Mouse (Mus musculus): Measurements from ENCODE around the gene Strada. TPM values are rescaled to one million over a fixed set of nuclear protein-coding genes. Genes with fewer than 3 reads are reported as not detected.

The Strada gene
- polyA plus RNA-seq, 1 experiment from 2014 or later: 6.4 TPM

DNA sequence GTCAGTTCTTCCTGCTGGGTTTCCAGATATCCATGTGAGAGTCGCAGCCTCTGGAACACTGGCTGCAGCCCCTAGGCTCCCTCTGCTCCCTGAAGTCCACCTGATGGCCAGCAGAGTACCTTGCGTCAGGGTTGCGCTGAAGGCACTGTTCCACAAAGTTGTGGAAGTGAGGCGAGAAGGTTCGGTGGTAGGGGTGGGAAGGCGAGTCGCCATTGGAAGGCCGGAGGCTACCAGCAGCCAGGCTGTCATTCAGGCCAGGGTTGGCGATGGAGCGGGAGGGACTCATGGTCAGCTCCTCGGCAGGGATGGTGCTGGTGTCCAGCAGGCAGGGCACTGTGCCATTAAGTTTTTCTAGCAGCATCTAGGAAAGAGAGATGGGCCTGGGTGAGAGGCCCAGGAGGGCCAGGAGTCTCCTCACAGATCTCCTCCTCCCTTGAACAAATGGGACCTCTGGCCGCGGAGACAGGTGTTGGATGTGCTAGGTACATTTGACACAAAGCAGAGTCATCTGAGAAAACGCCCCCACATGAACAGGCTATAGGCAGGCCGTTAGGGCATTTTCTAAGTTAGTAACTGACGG lies 37.3 kb downstream of the Strada start:
- TF ChIP-seq CTCF (IDR thresholded peaks at IDR 0.05; ENCODE audit: low read depth): no peak
- Histone ChIP-seq H3K4me2 (replicated peaks; ENCODE audit: low read depth) (no peak overlapping the region), H3K36me3 (ENCODE audit: control insufficient read depth, insufficient read depth) (peaks cover 18% of the 10 kb centered on the region; the same call in 1 of the 2 replicates), H3K4me1 (replicated peaks; ENCODE audit: control insufficient read depth, insufficient read depth, low read length) (no peaks in the 10 kb centered on the region), H3K27ac (ENCODE audit: low read depth, low read length) (no peak overlapping the region), H3K9ac (ENCODE audit: low read depth, low read length) (no peak overlapping the region), H3K9me3 (ENCODE audit: control insufficient read depth) (no peaks in the 10 kb centered on the region), H3K4me3 (ENCODE audit: low read depth, low read length) (no peak overlapping the region), H3K27me3 (replicated peaks; ENCODE audit: control insufficient read depth, insufficient read depth, low read length) (no peaks in the 10 kb centered on the region)
- ATAC-seq: no peak
- 89% methylated on average over 16 of the region's 16 CpGs for WGBS

DNA sequence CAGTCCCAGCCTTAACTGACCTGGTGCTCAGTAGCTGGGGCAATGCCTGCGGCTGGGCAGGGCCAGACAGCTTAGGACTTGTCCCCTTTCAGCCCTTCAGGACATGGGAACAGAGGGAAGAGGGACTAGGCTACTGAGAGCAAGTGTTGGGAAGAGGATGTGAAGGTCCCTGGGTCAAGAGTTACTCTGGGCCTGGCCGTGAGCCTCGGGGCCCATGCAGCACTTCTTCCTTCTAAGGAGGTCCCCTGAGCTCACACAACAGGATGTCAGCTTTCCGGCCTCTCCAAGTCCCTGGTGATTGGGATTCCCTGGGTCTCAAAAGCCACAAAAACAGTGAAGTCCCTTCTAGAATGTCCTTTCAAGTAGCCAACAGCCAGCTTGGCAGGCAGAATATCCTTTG lies 38.4 kb downstream of the Strada start:
- no peak for ATAC-seq
- no peak for TF ChIP-seq CTCF (IDR thresholded peaks at IDR 0.05; ENCODE audit: low read depth)
- Histone ChIP-seq H3K36me3 (ENCODE audit: control insufficient read depth, insufficient read depth) (peaks cover 18% of the 10 kb centered on the region; the same call in 1 of the 2 replicates), H3K4me3 (ENCODE audit: low read depth, low read length) (no peak overlapping the region), H3K4me2 (replicated peaks; ENCODE audit: low read depth) (no peak overlapping the region), H3K9ac (ENCODE audit: low read depth, low read length) (no peak overlapping the region), H3K9me3 (ENCODE audit: control insufficient read depth) (no peaks in the 10 kb centered on the region), H3K4me1 (replicated peaks; ENCODE audit: control insufficient read depth, insufficient read depth, low read length) (no peaks in the 10 kb centered on the region), H3K27me3 (replicated peaks; ENCODE audit: control insufficient read depth, insufficient read depth, low read length) (no peaks in the 10 kb centered on the region), H3K27ac (ENCODE audit: low read depth, low read length) (no peak overlapping the region)
- WGBS: 75% methylated on average over 4 of the region's 4 CpGs

DNA sequence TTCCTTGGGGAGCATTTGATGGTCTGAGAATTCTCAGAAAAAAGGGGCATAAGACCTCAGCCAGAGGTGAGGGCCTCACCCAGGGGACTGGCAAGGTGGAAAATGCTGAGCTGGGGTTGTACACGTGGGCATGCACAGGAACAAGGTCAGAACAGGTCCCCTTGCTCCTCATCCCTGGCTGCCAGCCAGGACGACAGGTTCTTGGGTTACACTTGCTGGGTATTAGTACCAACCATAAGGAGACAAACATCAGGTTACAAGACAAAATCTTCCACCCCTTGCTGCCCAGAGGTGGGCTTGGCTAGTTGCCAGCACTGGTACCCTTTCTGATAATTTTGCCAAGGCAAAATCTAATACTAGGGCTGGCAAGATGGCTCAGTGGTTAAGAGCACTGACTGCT lies 39.7 kb downstream of the Strada start:
- no peak overlapping the region for H3K4me3 ChIP-seq (ENCODE audit: low read depth, low read length)
- no peak for TF ChIP-seq CTCF (IDR thresholded peaks at IDR 0.05; ENCODE audit: low read depth)
- no peaks in the 10 kb centered on the region for H3K27me3 ChIP-seq (replicated peaks; ENCODE audit: control insufficient read depth, insufficient read depth, low read length)
- H3K9ac ChIP-seq (ENCODE audit: low read depth, low read length): no peak overlapping the region
- H3K4me1 ChIP-seq (replicated peaks; ENCODE audit: control insufficient read depth, insufficient read depth, low read length): no peaks in the 10 kb centered on the region
- WGBS: 83% methylated on average over 2 of the region's 2 CpGs
- ATAC-seq: no peak
- no peak overlapping the region for H3K27ac ChIP-seq (ENCODE audit: low read depth, low read length)
- no peak overlapping the region for H3K4me2 ChIP-seq (replicated peaks; ENCODE audit: low read depth)
- H3K36me3 ChIP-seq (ENCODE audit: control insufficient read depth, insufficient read depth): peaks cover 14% of the 10 kb centered on the region; the same call in 1 of the 2 replicates
- H3K9me3 ChIP-seq (ENCODE audit: control insufficient read depth): no peaks in the 10 kb centered on the region

DNA sequence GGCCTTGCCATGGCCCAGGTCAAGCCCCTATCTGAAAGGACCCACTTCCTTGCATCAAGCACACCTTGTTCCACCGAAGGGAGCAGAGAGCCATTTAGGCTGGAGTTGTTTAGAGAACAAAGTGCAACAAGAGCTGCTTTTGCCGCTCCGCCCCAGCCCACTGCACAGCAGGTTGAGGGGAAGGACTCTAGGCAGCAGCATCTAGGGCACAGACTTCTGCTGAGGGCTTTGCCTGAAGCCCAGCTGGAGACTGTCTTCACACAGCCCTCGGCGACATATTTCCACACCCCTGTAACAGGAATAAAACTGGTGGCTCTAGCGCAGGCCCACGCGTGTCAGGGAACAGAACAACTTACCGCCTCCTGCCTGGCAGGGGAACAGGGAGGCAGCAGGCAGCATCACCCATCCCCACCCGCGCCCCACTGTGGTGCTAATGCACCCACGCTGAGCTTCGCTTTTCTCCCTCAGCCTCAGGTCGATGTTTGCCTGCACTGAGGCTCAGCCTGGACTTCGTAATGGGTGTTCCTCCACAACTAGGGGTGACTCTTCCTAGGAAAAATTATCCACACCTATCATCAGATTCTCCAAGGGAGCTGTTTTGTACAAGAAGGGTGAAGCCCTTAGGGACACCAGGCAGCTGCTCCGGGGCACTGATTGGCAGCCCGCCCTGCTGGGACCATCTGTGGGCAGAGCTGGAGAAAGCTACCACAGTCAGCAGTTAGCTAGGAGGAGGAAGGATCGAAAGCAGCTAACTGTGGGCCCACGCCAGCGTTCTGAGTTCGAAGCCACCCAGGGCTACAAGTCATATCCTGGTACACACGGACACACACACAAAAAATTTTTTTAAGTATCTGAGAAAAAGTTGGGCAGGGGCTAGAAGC lies 40.9 kb downstream of the Strada start, which contains the start of the genes Gm10840 and Limd2:
TSS of gene Gm10840 (plus strand) at position 10 of the 881 bp plus-strand sequence.
TSS of gene Limd2 (minus strand) at position 20 of the 881 bp plus-strand sequence.
- Histone ChIP-seq H3K27ac (ENCODE audit: low read depth, low read length) (peak within 1 kb of the TSS; percentile 71), H3K36me3 (ENCODE audit: control insufficient read depth, insufficient read depth) (peaks cover 25% of the 10 kb centered on the region; the same call in 1 of the 2 replicates), H3K4me1 (replicated peaks; ENCODE audit: control insufficient read depth, insufficient read depth, low read length) (no peaks in the 10 kb centered on the region), H3K9ac (ENCODE audit: low read depth, low read length) (peak within 1 kb of the TSS; percentile 71), H3K9me3 (ENCODE audit: control insufficient read depth) (no peaks in the 10 kb centered on the region), H3K4me2 (replicated peaks; ENCODE audit: low read depth) (peak within 1 kb of the TSS; percentile 89), H3K4me3 (ENCODE audit: low read depth, low read length) (peak within 1 kb of the TSS; percentile 67), H3K27me3 (replicated peaks; ENCODE audit: control insufficient read depth, insufficient read depth, low read length) (no peaks in the 10 kb centered on the region)
- TF ChIP-seq CTCF (IDR thresholded peaks at IDR 0.05; ENCODE audit: low read depth): no peak
- WGBS: 43% methylated on average over 22 of the region's 22 CpGs
- ATAC-seq: 0 out of 2 replicates have a peak, but pooled peaks have one; percentile 23

DNA sequence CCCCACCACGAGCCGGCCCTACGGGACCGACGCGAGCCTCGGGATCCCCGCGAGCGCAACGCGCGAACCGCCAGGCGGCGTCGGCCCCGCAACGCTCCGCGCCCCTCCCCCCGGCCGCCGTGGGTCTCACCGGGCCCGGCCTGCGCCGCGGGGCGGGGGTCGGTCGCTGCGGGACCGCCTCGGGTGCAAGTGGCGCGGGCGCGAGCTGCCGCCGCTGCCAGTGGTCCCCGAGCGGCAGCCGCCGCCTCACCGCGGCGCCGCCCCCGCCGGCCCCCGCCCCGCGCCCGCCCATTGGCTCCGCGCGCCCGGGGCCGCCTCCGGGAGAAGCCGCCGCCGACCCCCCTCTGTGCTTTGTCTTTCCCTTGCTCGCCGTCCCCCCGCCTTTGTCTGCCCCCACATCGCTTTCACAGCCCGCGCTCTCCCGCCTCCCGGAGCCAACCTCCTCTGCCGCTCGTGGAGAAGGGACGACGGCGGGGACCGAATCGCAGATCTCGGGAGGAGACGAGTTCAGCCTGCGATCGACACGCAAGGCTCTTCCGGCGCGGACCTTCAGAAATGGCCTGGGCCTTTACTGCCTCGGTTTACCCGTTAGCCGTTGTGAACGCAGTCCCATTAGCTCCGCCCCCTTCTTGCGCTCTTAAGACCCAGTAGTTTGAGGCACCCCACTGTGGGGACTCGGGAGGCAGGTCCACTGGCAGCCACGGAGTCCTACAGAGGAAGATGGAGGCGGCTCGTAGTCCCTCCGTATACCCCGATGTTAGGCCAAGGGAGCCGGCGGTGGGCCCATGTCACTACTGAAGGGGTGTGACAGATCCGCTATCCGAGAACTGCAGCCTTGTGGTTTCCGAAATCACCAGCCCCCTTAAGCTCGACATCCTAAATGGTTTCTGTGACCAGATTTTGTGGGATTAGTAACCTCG lies 41.8 kb downstream of the Strada start:
- H3K27me3 ChIP-seq (replicated peaks; ENCODE audit: control insufficient read depth, insufficient read depth, low read length): no peaks in the 10 kb centered on the region
- H3K27ac ChIP-seq (ENCODE audit: low read depth, low read length): peak overlapping the region; percentile 71
- peaks cover 32% of the 10 kb centered on the region for H3K36me3 ChIP-seq (ENCODE audit: control insufficient read depth, insufficient read depth)
- 1% methylated on average over 76 of the region's 106 CpGs for WGBS
- H3K9me3 ChIP-seq (ENCODE audit: control insufficient read depth): no peaks in the 10 kb centered on the region
- peak overlapping the region; percentile 67 for H3K4me3 ChIP-seq (ENCODE audit: low read depth, low read length)
- peak overlapping the region; percentile 89 for H3K4me2 ChIP-seq (replicated peaks; ENCODE audit: low read depth)
- TF ChIP-seq CTCF (IDR thresholded peaks at IDR 0.05; ENCODE audit: low read depth): peak; percentile 48
- ATAC-seq: peak; percentile 48
- H3K9ac ChIP-seq (ENCODE audit: low read depth, low read length): peak overlapping the region; percentile 71
- H3K4me1 ChIP-seq (replicated peaks; ENCODE audit: control insufficient read depth, insufficient read depth, low read length): no peaks in the 10 kb centered on the region
